Mouse (Mus musculus) megakaryocyte, embryonic 14.5 days (primary cell): ENCODE measurements around the gene Nxpe5.

ENCODE experiments used
- FLI1 ChIP-seq: IDR thresholded peaks from 2 replicates; pipeline ENCODE4 v1.6.1; 2012; ENCODE audit warnings: low read length, inconsistent platforms, mixed read lengths
- GATA1 ChIP-seq: IDR thresholded peaks from 3 replicates; pipeline ENCODE4 v1.6.1; 2012; ENCODE audit warnings: mixed read lengths, low read length, inconsistent platforms, borderline replicate concordance

- TF ChIP-seq FLI1, result no peak
- TF ChIP-seq GATA1, result no peak
These were observed 25.4 kb downstream of the Nxpe5 start for GRCm38 (mm10) chr5:138251144-138251543.
